Mouse (Mus musculus): ENCODE measurements at regions not wholly inside any gene's neighbourhood (a gene's known extent, or its start where the extent isn't known, plus 50 kb on each side); places are given as distances from the start of the nearest gene placed in this dataset.

- no peak for TF ChIP-seq CTCF (IDR thresholded peaks at IDR 0.05 in 2 of 3, conservative IDR thresholded peaks at IDR 0.05 in 1 of 3; ENCODE audit: control insufficient read depth in 1 of 3, insufficient read depth in 1 of 3, low read depth in 2 of 3, low read length in 3 of 3, poor library complexity in 1 of 3, severe bottlenecking in 1 of 3)
- TF ChIP-seq RAD21 (IDR thresholded peaks at IDR 0.05; ENCODE audit: low read depth, low read length), result no peak
- TF ChIP-seq JUND (IDR thresholded peaks at IDR 0.05; ENCODE audit: low read depth, low read length), result no peak
- TF ChIP-seq EP300 (IDR thresholded peaks at IDR 0.05; ENCODE audit: low read depth in 1 of 2, low read length in 2 of 2), result no peak
- TF ChIP-seq MYC (IDR thresholded peaks at IDR 0.05; ENCODE audit: low read depth, low read length), result no peak
- no peak for TF ChIP-seq SIN3A (IDR thresholded peaks at IDR 0.05; ENCODE audit: low read length)
- TF ChIP-seq SMC3 (IDR thresholded peaks at IDR 0.05; ENCODE audit: low read depth, low read length), result no peak
- no peak for TF ChIP-seq GABPA (IDR thresholded peaks at IDR 0.05; ENCODE audit: low read depth, low read length)
- no peak for TF ChIP-seq UBTF (IDR thresholded peaks at IDR 0.05; ENCODE audit: borderline replicate concordance, insufficient read depth, low read depth, low read length)
- TF ChIP-seq MAFK (IDR thresholded peaks at IDR 0.05; ENCODE audit: borderline replicate concordance, low read depth, low read length), result no peak
- no peak for TF ChIP-seq TBP (IDR thresholded peaks at IDR 0.05; ENCODE audit: low read depth, low read length)
- no peak for TF ChIP-seq KAT2A (conservative IDR thresholded peaks at IDR 0.05; ENCODE audit: low read depth, low read length)
Observed at GRCm38 (mm10) chr14:45714786-45715185, 56.8 kb upstream of the Ddhd1 start.

Data from MEL (cell line).